Mouse (Mus musculus): ENCODE results near the gene Uqcc1. TPM values are rescaled to one million over a fixed set of nuclear protein-coding genes. Genes with fewer than 3 reads are reported as not detected.
A peak's percentile ranks its signal among the peaks of the same experiment; 100 is the strongest.
"Not testable (repeated sequence)": the region's sequence is repeated elsewhere in the genome, so short reads cannot be mapped to it uniquely, and the experiment has no call there.

The Uqcc1 gene
- polyA plus RNA-seq, 1 experiment, result 12.1 TPM

DNA sequence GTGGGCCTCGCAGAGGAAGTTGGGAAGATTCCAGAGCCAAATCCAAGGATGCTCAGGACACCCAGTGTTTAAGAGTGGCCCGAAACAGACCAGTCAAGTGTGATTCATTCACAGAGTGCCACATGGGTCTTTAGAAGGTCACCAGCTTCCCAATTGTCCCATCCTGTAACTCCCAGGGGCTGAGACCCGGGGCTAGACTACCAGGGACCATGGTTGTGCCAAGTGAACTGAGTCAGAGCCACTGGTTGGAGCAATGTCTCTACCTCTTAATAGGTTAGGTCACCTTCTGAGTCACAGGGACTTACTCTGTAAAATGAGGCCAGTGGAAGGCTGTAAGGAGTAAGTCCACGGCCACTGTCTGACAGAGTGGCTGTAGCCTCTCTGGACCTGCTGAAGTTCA, 91.1 kb downstream of the Uqcc1 start:
- 80% methylated on average over 4 of the region's 4 CpGs for WGBS
- Histone ChIP-seq H3K27me3 (ENCODE audit: control insufficient read depth, insufficient read depth, low read length) (no peaks in the 10 kb centered on the region), H3K27ac (ENCODE audit: insufficient read depth, low read length) (no peak overlapping the region), H3K36me3 (ENCODE audit: control insufficient read depth, insufficient read depth, low read length) (no peaks in the 10 kb centered on the region), H3K4me3 (ENCODE audit: extremely low read depth, insufficient read depth, insufficient read length) (no peak overlapping the region), H3K4me1 (ENCODE audit: control insufficient read depth, insufficient read depth, insufficient read length) (no peaks in the 10 kb centered on the region)
- TF ChIP-seq CTCF (IDR thresholded peaks at IDR 0.05; ENCODE audit: extremely low read depth, insufficient read depth, insufficient read length, insufficient replicate concordance) (no peak), POLR2A (IDR thresholded peaks at IDR 0.05; ENCODE audit: low read depth, low read length) (no peak)
- no peak for DNase-seq (ENCODE audit: low read depth in 1 of 2, low spot score in 2 of 2)

DNA sequence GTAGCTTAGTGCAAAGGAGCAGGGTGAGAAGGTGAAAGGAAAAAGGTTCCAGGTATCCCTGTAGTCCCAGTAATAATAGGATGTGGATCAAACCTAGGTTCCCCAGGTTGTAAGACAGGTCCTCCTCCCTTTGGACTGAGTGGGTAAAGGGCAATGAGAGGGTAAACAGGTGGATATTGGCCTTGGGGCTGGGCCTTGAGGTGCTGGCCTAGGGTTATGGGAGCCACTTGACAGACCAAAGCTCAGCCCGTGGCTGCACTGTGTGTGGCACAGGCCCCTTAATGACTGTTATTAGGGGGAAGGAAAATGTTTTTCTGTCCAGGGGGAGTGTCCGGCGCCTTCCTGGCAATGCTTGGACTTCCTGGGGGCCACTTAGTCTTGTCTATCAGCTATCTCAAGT, 92.1 kb downstream of the Uqcc1 start:
- Histone ChIP-seq H3K4me1 (ENCODE audit: control insufficient read depth, insufficient read depth, insufficient read length) (no peaks in the 10 kb centered on the region), H3K27me3 (ENCODE audit: control insufficient read depth, insufficient read depth, low read length) (no peaks in the 10 kb centered on the region), H3K4me3 (ENCODE audit: extremely low read depth, insufficient read depth, insufficient read length) (no peak overlapping the region), H3K36me3 (ENCODE audit: control insufficient read depth, insufficient read depth, low read length) (no peaks in the 10 kb centered on the region), H3K27ac (ENCODE audit: insufficient read depth, low read length) (no peak overlapping the region)
- no peak for DNase-seq (ENCODE audit: low read depth in 1 of 2, low spot score in 2 of 2)
- WGBS, result 76% methylated on average over 3 of the region's 3 CpGs
- TF ChIP-seq CTCF (IDR thresholded peaks at IDR 0.05; ENCODE audit: extremely low read depth, insufficient read depth, insufficient read length, insufficient replicate concordance) (no peak), POLR2A (IDR thresholded peaks at IDR 0.05; ENCODE audit: low read depth, low read length) (no peak)

- Histone ChIP-seq H3K27me3 (ENCODE audit: control insufficient read depth, insufficient read depth, low read length) (no peaks in the 10 kb centered on the region), H3K36me3 (ENCODE audit: control insufficient read depth, insufficient read depth, low read length) (no peaks in the 10 kb centered on the region), H3K4me3 (ENCODE audit: extremely low read depth, insufficient read depth, insufficient read length) (no peak within 1 kb of the TSS), H3K27ac (ENCODE audit: insufficient read depth, low read length) (no peak within 1 kb of the TSS), H3K4me1 (ENCODE audit: control insufficient read depth, insufficient read depth, insufficient read length) (no peaks in the 10 kb centered on the region)
- 77% methylated on average over 9 of the region's 9 CpGs for WGBS
- DNase-seq (ENCODE audit: low read depth in 1 of 2, low spot score in 2 of 2), result no peak
- TF ChIP-seq CTCF (IDR thresholded peaks at IDR 0.05; ENCODE audit: extremely low read depth, insufficient read depth, insufficient read length, insufficient replicate concordance) (no peak), POLR2A (IDR thresholded peaks at IDR 0.05; ENCODE audit: low read depth, low read length) (no peak)
Measured at GRCm38 (mm10) chr2:155834732-155835131, 95.4 kb downstream of the Uqcc1 start, which contains the start of gene Fam83c. TSS of gene Fam83c (minus strand) at chr2:155834854.

GRCm38 (mm10) chr2:155832087-155832486, 98.0 kb downstream of the Uqcc1 start:
- WGBS, result 67% methylated on average over 1 of the region's 1 CpGs
- not testable (repeated sequence) for DNase-seq (ENCODE audit: low read depth in 1 of 2, low spot score in 2 of 2); H3K27me3 ChIP-seq (ENCODE audit: control insufficient read depth, insufficient read depth, low read length); H3K27ac ChIP-seq (ENCODE audit: insufficient read depth, low read length); H3K4me3 ChIP-seq (ENCODE audit: extremely low read depth, insufficient read depth, insufficient read length); H3K36me3 ChIP-seq (ENCODE audit: control insufficient read depth, insufficient read depth, low read length); H3K4me1 ChIP-seq (ENCODE audit: control insufficient read depth, insufficient read depth, insufficient read length)

DNA sequence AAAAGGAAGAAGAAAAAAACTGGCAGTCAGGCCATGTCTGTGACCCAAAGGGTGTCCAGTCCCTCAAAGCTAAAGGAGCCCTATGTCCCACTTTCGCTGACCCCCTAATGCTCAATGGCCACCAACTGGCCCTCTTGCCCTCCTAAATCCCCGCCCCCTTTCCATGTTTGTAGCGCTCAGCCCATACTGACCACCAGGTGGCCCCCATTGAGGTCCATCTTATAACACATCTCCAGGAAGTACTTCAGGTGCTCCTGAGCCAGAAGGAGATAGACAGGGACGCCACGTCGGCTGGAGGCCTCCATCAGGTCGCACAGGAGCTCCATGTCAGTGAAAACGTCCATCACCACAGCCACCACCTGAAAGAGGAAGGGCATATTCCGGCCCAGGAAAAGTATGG, 98.8 kb downstream of the Uqcc1 start:
- Histone ChIP-seq H3K4me1 (ENCODE audit: control insufficient read depth, insufficient read depth, insufficient read length) (no peaks in the 10 kb centered on the region; the same call in 1 of the 2 replicates), H3K36me3 (ENCODE audit: control insufficient read depth, insufficient read depth, low read length) (no peaks in the 10 kb centered on the region), H3K4me3 (ENCODE audit: extremely low read depth, insufficient read depth, insufficient read length) (no peak overlapping the region), H3K27ac (ENCODE audit: insufficient read depth, low read length) (no peak overlapping the region), H3K27me3 (ENCODE audit: control insufficient read depth, insufficient read depth, low read length) (no peaks in the 10 kb centered on the region)
- no peak for TF ChIP-seq CTCF (IDR thresholded peaks at IDR 0.05; ENCODE audit: extremely low read depth, insufficient read depth, insufficient read length, insufficient replicate concordance)
- TF ChIP-seq POLR2A (IDR thresholded peaks at IDR 0.05; ENCODE audit: low read depth, low read length), result no peak
- no peak for DNase-seq (ENCODE audit: low read depth in 1 of 2, low spot score in 2 of 2)
- WGBS, result 51% methylated on average over 9 of the region's 9 CpGs

DNA sequence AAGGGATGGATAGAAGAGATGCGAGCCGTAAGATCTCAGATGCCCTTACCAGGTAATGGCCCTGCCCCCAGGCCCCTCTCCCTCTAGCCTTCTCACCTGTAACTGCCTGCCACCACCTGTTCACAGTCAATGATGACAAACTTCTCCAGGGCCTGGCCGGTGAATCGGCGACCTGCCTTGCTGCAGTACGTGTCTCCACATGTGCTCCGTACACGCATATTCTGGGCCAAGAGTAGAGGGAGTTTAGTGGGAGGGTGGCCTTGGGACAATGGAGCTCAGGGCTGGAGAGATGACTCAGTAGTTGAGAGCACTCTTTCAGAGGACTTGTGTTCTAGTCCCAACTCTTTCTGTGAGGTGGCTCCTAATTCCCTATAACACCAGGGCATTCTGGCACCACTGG, 99.3 kb downstream of the Uqcc1 start:
- Histone ChIP-seq H3K4me3 (ENCODE audit: extremely low read depth, insufficient read depth, insufficient read length) (no peak overlapping the region), H3K27ac (ENCODE audit: insufficient read depth, low read length) (no peak overlapping the region), H3K4me1 (ENCODE audit: control insufficient read depth, insufficient read depth, insufficient read length) (no peaks in the 10 kb centered on the region; the same call in 1 of the 2 replicates), H3K27me3 (ENCODE audit: control insufficient read depth, insufficient read depth, low read length) (no peaks in the 10 kb centered on the region), H3K36me3 (ENCODE audit: control insufficient read depth, insufficient read depth, low read length) (no peaks in the 10 kb centered on the region)
- DNase-seq (ENCODE audit: low read depth in 1 of 2, low spot score in 2 of 2), result no peak
- TF ChIP-seq POLR2A (IDR thresholded peaks at IDR 0.05; ENCODE audit: low read depth, low read length) (no peak), CTCF (IDR thresholded peaks at IDR 0.05; ENCODE audit: extremely low read depth, insufficient read depth, insufficient read length, insufficient replicate concordance) (no peak)
- WGBS, result 90% methylated on average over 8 of the region's 8 CpGs

- 2% methylated on average over 27 of the region's 27 CpGs for WGBS
- Histone ChIP-seq H3K27me3 (ENCODE audit: control insufficient read depth, insufficient read depth, low read length) (no peaks in the 10 kb centered on the region), H3K36me3 (ENCODE audit: control insufficient read depth, insufficient read depth, low read length) (peaks cover 13% of the 10 kb centered on the region), H3K27ac (ENCODE audit: insufficient read depth, low read length) (peak within 1 kb of the TSS; percentile 81), H3K4me1 (ENCODE audit: control insufficient read depth, insufficient read depth, insufficient read length) (no peaks in the 10 kb centered on the region; the same call in 1 of the 2 replicates), H3K4me3 (ENCODE audit: extremely low read depth, insufficient read depth, insufficient read length) (peak within 1 kb of the TSS; percentile 100)
- TF ChIP-seq CTCF (IDR thresholded peaks at IDR 0.05; ENCODE audit: extremely low read depth, insufficient read depth, insufficient read length, insufficient replicate concordance) (no peak), POLR2A (IDR thresholded peaks at IDR 0.05; ENCODE audit: low read depth, low read length) (peak; percentile 66)
- DNase-seq (ENCODE audit: low read depth in 1 of 2, low spot score in 2 of 2), result peak; percentile 57 to 83
Measured at GRCm38 (mm10) chr2:155826630-155827424, 103.3 kb downstream of the Uqcc1 start, which contains the start of gene Eif6. TSS of gene Eif6 (minus strand) at chr2:155826925.
